Mouse (Mus musculus): ENCODE measurements around the gene Birc6.

Gene Birc6

DNA sequence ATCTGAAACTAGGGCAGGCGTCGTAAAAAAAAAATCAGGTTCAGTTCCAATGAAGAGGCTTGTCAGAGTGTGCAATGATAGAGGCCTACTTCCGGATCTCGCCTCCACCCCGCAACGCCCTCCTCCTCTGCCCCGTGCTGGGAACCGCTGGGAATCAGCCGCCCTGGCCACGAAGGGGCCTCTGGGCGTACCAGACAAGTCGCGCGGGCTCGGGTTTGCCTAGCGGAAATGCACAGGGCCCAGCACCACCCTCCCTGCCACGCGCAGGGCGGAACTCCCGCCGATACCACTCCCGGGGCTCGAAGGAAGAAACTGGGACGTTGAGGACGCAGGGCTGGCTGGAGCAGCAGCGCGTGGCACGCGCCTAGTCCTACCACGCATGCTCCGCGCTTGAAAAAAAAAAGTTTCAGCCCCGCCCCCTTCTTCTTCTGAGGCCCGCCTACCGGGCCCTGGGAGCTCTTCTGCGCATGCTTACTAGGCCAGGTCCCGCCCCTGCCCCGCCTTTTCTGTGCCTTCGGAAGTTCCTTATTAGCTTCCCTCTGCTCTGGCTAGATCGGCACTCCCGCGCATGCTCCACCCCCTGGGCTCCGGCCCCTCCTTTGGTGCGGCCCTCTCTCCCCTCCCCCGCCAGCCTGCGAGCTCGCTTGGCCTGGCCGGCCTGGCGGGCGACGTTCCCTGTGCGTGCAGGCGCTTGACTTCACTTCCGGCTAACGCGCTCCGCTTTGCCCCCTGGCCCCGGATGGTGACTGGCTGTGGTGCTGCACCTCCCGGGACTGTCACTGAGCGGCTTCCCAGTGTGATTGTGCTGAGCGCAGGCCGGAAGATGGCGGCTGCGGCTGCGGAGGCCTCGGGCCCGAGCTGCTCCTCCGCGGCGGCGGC is at the start of gene Birc6:
Gene Birc6 (plus strand): TSS at position 567 of the 879 bp plus-strand sequence.
- peak; percentile 100 for DNase-seq

- DNase-seq, result no peak
Measured at GRCm38 (mm10) chr17:74480361-74481069, 47.6 kb upstream of the Birc6 start.

- peak; percentile 98 for DNase-seq
Measured at GRCm38 (mm10) chr17:74489024-74489900, 38.8 kb upstream of the Birc6 start, which contains the start of gene Yipf4. Yipf4 (plus strand) TSS chr17:74489493.

GRCm38 (mm10) chr17:74489901-74490220 is 38.2 kb upstream of the Birc6 start:
- DNase-seq, result no peak

- DNase-seq, result no peak
Measured at GRCm38 (mm10) chr17:74491565-74491964, 36.5 kb upstream of the Birc6 start.

- DNase-seq, result no peak
Measured at GRCm38 (mm10) chr17:74500204-74500603, 27.9 kb upstream of the Birc6 start.

DNA sequence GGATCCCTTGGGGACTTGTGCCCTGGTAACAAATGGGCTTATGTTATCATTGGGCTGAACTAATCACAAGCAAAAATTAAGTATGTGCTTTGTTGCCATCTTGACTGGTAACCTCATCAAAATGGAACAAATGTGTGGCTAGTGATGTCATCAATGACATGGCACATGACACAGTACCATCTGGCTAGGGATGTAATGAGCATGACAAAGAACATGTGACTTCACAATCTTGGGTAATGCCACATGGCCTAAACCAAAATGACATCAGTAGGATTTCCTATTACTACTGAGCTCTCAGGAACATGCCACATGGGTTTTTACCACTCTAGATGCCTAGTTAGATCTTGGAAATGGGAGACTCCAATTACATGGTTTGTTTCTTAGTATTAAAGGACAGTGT is 27.0 kb upstream of the Birc6 start:
- no peak for DNase-seq

DNA sequence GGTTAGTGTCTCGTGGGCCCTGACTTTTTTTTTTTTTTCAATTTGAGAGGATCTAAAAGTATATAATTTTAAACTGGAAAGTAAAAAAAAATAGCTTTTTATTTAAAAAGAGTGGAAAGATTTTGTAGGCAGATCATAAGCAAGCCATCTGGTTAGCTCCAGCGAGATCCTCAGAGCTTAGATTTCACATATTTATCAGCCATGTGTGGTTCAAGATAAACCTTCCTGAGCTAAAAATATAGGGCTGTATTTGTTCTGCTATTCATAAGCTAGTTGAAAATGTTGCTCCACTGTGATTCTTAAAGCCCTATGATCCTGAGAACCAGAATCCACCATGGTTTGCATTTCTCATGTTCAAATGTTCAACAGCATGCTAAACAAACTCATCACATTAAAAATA is 20.2 kb upstream of the Birc6 start:
- no peak for DNase-seq

DNA sequence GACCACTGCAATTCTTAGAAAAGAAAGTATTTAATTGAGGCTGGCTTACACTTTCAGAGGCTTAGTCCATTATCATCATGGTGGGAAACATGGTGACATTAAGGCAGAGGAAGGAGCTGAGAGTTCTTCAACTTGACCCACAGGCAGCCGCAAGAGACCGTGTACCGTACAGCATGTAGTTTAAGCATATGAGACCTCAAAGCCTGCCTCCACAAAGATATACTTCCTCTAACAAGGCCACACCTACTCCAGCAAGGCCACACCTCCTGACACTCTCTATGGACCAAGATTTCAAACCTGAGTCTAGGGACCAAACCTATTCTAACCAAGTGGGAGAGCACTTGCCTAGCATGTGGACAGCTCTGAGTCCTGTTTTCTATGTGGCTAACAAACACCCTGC is 19.5 kb upstream of the Birc6 start:
- DNase-seq, result no peak

- DNase-seq, result no peak
Measured at GRCm38 (mm10) chr17:74512308-74512707, 15.8 kb upstream of the Birc6 start.

DNA sequence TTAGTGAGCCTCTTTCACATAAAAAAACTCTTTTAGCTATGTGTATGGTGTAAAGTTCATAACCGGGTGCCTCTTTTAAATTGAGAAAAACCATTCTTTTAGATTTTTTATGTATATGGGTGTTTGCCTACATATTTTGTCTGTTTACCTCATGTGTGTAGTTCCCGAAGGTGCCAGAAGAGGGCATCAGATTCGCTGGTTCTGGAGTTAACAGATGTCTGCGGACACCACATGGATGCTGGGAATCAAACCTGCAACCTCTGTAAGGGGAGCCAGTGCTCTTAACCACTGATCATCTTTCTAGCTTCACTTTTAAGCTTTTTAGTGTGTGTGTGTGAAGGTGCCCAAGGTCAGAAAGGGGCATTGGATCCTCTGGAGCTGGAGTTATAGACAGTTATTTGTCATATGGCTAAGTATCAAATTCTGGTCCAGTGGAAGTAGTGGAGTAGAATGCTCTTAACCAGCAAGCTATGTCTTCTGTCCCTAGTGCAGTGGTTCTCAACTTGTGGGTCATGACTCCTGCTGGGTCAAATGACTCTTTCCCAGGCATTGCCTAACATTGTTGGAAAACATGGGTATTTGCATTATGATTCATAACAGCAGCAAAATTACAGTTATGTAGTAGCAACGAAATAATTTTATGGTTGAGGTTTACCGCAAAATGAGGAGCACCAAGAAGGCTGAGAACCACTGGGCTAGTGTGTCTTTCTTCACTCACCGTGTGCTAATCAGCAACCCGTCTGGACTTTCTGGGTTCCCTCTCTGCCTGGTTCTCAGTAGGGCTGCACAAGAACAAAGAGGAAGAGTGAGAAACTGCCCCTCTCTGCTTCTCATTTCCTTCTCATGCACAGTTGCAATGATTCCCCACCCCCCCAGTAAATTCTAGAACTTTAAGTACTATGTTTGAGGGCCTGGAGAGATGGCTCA is 5.0 kb upstream of the Birc6 start:
- no peak for DNase-seq

DNA sequence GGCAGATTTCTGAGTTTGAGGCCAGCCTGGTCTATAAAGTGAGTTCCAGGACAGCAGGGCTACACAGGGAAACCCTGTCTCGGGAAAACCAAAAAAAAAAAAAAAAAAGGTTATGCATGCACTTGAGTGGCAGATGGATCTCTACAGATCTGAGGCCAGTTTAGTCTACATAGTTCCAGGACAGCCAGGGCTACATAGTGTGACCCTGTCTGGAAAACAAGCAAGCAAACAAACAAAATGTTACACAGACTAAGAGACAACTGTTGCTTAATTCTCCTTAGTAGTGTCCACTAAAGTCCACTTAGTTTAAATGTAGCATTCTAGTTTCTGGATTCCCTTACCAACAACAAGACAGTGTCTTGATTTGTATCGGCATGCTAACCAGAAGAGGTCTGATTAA is 2.0 kb upstream of the Birc6 start:
- DNase-seq, result no peak

GRCm38 (mm10) chr17:74526806-74527653 is 1.1 kb upstream of the Birc6 start:
- DNase-seq, result no peak

DNA sequence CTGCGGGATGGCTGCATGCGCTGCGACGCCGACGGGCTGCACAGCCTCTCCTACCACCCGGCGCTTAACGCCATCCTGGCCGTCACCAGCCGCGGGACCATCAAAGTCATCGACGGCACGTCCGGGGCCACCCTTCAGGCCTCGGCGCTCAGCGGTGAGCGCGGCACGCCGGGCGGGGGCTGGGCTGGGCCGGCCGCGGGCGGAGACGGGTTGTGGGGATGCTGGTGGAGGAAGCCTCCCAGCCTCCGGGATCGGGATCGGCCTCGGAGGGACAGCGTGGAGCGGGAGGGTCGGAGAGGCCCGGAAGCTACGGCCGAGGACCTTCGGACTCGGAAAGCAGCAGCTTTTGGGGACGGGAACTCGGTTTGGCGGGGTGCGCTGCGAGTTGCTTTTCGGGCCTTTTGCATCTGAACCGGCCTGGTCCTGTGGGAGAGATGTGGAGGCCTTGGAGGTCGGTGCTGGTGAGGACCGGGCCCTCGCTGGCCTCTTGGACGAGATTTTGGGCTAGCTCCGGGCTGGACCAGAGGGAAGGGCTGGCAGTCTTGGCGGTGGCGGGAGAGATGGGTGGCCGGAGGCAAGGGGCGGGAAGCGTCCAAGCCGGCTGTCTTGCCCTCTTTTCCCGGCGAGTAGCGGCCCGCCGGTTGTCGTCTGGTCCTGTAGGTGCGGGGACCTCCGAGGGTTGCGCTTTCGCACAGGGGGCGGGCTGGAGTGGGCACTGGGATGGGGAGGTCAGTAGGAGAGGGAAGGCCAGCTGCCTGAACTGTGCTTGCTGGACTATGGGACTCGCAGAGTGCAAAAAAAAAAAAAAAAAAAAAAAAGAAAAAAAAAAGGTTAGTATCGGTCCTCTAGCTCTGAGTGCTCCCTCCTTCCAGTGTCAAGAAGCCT is 795 bp downstream of the Birc6 start:
- no peak for DNase-seq

DNA sequence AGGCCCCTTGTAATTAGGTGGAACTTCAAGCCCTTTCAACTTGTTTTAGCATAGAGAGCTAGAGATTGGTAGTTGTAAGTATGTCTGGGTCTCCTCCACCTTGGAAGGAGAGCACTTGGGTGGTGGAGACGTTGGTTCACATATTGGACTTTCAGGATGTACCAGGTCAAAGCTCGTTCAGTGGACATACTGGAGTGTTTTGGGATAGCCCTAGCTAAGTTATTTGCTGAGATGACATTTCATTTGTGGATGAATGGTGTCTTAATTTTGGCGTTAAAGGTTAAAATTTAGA is 1.4 kb downstream of the Birc6 start:
- no peak for DNase-seq

DNA sequence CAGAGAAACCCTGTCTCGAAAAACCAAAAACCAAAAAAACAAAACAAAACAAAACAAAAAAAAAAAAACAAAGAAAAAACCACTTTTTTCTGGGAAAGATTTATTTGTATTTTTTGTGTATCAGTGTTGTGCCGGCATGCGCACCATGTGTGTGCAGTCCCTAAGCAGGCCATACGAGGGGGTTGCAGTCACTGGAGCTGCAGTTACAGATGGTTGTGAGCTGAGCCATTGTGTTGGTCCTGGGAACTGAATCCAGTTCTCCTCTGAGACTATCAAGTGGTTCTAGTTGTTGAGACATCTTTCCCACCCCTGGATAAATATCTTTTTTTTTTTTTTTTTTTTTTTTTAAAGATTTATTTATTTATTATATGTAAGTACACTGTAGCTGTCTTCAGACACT is 6.9 kb downstream of the Birc6 start:
- no peak for DNase-seq

DNA sequence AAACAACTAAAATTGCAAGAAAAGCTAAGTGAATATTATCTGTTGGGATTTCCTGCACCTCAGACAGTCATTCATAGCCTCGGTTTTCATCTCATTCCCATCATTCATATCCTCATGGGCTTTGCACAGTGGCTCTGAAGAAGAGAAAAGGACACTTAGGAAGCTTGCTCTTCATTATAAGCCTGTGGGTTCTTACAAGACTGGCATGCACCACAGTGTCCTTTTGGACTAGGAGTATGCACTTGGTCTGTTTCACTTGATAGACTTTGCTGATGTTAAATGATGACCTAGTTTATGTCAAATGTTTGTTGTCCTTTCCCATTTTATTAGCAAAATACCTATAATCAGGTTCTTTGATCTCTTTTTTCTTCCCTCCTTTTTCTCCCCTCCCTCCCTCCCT is 9.4 kb downstream of the Birc6 start:
- no peak for DNase-seq

- DNase-seq, result no peak
Measured at GRCm38 (mm10) chr17:74543615-74544014, 15.5 kb downstream of the Birc6 start.

DNA sequence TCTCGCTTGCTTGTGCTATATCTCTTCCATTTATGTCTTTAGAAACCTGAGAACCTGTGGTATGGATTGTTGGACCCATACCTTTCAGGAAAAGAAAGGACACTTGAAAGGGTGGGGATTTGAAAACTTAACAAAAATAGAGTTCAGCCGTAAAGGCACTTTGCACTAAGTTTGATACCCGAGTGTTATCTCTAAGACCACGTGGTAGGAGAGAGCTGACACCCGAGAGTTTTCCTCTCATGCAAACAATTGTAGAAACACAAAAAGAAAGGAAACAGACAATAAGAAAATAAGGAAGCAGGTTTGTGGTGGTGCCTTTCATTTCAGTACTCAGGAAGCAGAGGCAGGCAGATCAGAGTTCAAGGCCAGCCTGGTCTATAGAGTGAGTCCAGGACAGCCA is 26.0 kb downstream of the Birc6 start:
- DNase-seq, result no peak

DNA sequence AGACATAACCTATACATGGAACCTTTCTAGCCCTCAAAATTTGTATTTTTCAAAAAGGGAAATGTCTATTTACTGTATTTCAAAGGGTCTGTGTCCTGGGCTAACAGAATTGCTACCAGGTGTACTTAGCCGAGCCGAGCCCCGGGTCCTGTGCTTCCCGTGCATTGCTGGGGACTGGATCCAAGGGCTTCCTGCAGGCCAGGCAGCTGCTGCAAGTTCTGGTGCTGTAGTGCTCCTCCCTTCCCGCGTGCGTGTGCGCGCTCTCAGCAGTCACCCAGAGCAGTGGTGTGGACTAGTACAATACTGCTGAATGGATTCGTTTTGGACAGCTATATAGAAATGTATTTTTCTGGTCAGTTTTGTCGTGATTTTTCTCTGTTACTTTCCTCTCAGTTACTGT is 31.8 kb downstream of the Birc6 start:
- DNase-seq, result no peak

Measured in kidney, postnatal 14 days (tissue).